Mouse (Mus musculus) ovary, postnatal 36 days (tissue): ENCODE data around the gene Dynlrb1.
A peak's percentile ranks its signal among the peaks of the same experiment; 100 is the strongest.

Source experiments
- DNase-seq: peaks from one replicate; pipeline ENCODE4 v3.0.0; 2022; ENCODE audit warnings: low spot score, mixed read lengths

Dynlrb1 gene

DNA sequence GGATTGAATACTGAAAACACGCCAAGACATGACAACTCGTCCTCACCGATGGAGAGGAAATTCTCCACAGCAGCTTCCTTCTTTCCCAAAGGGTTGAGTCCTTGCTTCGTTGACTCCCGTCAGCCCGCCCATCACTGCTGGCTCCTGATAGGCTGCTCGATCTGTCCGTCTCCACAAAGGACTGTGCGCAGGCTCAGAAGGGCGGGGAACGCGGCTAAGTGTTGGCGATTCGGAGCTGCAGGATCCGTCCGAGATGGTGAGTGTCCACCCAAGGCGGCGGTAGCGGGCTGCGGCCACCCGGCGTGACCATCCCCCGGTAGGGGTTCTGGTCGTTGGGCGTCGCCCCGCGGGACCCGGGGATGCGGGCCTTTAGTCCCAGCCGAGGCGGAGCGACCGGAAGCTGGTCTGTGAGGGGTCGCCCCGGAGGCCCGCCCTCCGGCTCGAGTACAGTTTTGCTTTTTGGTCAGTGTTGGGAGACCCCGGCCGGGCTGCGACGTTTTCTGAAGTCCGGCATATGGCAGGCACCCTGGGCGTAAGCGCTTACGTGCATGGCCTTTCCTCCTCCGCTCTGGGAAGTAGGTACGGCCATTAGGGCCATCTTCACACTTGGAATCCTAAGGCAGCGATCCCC lies at the start of gene Dynlrb1:
Gene Dynlrb1, plus strand, starts transcription at position 172 of the 631 bp plus-strand sequence.
- peak; percentile 98 for DNase-seq

DNA sequence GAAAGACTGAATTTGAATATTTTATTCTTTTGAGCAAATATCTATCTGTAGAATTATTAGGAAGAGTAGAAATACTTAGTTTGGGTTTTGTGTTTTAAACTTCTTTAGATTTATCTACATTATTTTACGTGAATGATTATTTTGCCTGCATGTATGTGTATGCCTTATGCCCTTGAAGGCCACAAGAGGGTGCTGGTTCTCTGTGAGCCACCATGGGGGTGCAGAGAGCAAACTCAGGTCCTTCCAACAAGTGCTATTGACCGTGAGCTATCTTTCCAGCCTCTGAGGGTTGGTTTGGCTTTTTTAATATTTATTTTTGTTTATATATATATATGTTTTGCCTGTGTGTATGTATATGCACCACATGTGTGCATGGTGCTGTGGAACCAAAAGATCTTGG lies 28.9 kb upstream of the Dynlrb1 start:
- no peak for DNase-seq

GRCm38 (mm10) chr2:155223145-155223544 lies 13.2 kb upstream of the Dynlrb1 start:
- no peak for DNase-seq

- no peak for DNase-seq
Measured at GRCm38 (mm10) chr2:155224721-155225120, 11.6 kb upstream of the Dynlrb1 start.

DNA sequence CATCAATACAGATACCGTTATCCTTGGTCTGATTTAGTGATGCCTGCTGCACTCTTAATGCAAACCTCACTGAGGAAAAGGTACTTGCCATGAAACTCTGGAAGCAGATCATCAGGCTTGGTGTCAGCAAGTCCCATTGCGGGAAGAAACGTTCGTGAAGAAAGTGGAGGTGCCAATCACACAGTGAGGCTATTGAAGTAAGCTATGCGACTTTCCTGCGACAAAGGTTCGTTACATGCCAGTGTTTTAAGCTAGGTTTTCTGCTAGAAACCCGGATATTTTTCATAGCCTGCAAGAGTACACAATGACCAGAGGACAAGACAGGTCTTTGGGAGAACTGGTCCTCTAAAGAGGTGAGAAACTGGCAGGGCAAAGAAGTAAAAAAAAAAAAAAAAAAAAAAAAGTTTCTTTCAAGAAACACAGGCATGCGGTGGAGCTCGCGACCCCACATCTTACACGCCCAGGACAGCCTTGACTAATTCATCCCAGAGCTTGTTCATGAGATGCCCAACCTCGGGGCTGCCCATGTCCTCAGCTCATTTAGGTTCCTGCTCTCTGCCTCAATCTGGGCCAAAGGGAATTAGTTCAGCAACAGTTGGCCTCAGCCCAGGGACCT lies 479 bp upstream of the Dynlrb1 start:
- DNase-seq, result no peak

DNA sequence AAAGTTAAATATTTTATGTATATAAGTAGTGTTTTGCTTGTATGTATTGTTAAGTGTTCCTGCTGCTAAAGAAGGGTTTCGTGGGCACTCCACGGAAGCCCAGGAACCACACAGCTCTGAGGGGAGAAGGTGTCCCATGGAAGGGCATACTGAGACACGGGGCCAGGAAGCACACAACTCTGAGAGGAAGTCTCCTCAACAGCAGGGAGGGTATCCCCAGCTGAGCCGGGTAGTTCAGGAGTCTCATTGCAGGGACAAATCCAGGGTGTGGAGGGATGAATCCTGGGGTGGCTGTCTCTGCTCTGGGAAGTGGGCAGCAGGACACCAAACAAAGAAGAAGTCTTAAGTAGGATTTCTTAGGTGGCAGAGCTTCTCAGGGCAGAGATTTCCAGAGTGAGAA lies 943 bp downstream of the Dynlrb1 start:
- no peak for DNase-seq

GRCm38 (mm10) chr2:155240915-155241314 lies 4.6 kb downstream of the Dynlrb1 start:
- DNase-seq, result peak; percentile 41

GRCm38 (mm10) chr2:155242296-155242855 lies 6.0 kb downstream of the Dynlrb1 start:
- DNase-seq, result no peak

DNA sequence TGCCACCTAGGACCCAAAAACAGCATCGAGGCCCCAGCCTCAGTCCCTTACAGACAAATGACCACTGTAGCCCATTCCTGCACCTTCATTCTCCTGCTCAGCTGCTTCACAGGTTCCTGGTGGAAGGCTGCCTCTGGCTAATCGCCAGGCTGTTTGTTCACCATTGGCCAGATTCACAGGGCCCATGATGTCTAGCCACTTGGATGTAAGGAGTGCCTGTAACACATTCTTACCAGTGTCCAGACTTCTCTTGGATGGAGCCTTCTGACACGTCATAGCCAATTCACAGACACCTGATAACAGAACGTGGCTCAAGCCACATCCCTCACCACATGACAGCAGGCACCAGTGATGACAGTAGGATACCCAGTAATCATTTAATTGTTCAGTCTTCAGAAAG lies 9.9 kb downstream of the Dynlrb1 start:
- DNase-seq, result no peak

- DNase-seq, result no peak
Measured at GRCm38 (mm10) chr2:155248206-155248605, 11.9 kb downstream of the Dynlrb1 start.

DNA sequence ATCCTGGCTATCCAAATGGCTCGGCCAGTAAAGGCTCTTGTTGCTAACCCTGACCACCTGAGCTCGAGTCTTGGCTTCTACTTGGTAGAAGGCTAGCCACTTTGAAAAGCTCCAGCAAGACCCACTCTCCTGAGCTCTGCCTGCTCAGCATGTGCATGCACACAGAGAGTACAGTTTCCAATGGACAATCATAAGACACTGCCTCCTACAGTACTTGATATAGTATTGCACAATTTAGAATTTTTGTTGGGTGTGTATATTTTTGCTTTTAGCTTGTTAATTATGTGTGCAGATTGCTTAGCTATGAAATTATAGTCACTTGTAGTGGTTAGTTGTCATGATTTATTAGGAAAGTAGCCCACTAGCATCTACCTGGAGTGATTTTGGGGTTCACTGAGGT lies 12.4 kb downstream of the Dynlrb1 start:
- no peak for DNase-seq

- DNase-seq, result no peak
Measured at GRCm38 (mm10) chr2:155249588-155249987, 13.3 kb downstream of the Dynlrb1 start.

GRCm38 (mm10) chr2:155265526-155265925 lies 29.2 kb downstream of the Dynlrb1 start:
- no peak for DNase-seq

GRCm38 (mm10) chr2:155266896-155267295 lies 30.6 kb downstream of the Dynlrb1 start:
- DNase-seq, result no peak

DNA sequence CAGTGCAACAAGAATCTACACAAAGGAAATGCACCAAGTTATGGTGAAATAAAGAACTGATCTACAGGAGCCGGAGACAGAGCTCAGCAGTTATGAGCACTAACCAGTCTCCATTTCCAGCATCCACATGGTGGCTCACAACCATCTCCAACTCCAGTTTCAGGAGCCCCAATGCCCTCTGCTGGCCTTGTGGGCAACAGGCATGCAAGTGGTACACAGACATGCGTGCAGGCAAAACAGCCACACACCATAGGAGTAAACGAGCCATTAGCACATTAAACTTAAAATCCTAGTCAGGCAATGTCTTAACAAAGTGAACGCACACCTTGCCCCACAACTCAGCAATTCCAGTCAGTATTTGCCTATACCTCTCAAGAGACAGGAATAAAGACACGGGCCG lies 35.6 kb downstream of the Dynlrb1 start:
- DNase-seq, result no peak

GRCm38 (mm10) chr2:155272396-155273170 lies 36.2 kb downstream of the Dynlrb1 start:
- no peak for DNase-seq

DNA sequence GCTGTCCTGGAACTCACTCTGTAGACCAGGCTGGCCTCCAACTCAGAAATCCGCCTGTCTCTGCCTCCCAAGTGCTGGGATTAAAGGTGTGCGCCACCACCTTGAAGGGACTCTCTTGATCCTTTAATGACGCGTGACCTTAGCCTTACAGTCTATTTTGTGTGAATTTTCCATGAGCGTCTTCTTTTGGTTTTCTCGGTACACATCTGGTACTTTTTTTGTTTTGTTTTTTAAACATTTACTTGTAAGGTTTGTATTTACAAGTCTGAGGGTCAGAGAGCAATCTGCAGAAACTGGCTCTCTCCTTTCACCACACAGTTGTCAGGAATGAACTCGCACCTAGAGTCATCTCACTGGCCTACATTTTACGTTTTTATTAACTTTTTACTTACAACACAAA lies 37.3 kb downstream of the Dynlrb1 start:
- DNase-seq, result no peak

DNA sequence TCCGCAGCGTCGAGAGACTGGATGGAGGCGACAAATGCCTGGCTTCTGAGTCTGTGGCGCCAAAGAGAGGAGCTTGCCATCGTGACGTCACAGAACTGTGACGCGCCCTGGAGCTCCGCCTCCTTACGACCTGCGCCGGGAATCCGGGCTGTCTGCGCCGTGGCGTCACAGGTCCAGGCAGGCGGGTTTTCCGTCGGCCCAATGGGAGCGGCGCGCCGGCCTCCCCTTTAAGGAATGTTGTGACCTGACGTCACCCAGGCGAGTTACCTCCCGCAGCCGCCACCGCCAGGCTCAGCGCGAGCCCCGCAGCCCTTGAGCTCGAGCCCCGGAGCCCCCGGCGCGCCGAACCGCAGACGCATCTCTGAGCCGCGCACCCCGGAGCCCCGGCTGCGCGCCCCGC lies 39.9 kb downstream of the Dynlrb1 start, which contains the start of gene Map1lc3a:
Gene Map1lc3a, plus strand, starts transcription at position 103 of the 400 bp plus-strand sequence.
- DNase-seq, result peak; percentile 95

DNA sequence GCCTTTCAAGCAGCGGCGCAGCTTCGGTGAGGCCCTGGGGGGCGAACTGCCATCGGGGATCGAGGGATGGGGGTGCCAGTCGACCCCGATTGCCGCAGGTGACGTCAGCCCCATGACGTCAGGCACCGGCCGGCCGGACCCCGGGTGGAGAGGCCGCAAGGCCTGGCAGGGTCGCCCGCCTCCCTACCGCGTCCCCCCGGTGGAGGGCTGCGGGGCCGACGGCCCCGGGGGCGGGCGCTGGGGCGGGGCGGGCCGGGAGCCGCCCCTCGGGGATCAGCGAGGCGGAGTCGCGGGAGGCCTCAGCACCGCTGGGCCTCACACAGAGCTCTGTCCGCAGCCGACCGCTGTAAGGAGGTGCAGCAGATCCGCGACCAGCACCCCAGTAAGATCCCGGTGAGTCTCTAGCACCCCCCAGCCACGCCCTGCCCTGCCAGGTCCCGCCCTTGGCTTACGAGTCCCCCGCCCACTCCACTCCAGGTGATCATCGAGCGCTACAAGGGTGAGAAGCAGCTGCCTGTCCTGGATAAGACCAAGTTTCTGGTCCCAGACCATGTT lies 40.4 kb downstream of the Dynlrb1 start:
- DNase-seq, result peak; percentile 76

GRCm38 (mm10) chr2:155277721-155278120 lies 41.4 kb downstream of the Dynlrb1 start:
- peak; percentile 15 for DNase-seq

DNA sequence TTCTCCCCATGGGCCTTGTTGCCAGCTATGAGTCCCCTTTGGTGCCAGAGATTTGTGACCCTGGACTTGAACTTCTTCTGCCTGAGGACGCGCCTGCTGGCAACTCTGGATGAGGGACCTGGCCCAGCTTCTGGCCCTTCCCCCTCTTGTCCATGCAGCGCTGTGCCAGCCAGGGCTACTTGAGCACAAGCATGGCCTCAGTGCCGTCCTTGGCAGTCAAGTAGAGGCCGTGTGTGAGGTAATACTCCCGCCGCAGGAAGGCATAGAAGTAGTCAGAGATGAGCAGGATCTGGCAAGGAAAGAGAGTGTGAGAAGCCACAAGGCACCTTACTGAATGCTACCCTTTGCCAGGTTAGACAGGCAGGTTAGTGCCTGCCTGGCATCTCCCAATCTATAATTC lies 42.0 kb downstream of the Dynlrb1 start:
- peak; percentile 62 for DNase-seq

GRCm38 (mm10) chr2:155279163-155279562 lies 42.8 kb downstream of the Dynlrb1 start:
- no peak for DNase-seq
